Mouse (Mus musculus): ENCODE measurements at regions not wholly inside any gene's neighbourhood (a gene's known extent, or its start where the extent isn't known, plus 50 kb on each side); places are given as distances from the start of the nearest gene placed in this dataset.
A peak's percentile ranks its signal among the peaks of the same experiment; 100 is the strongest.

DNA sequence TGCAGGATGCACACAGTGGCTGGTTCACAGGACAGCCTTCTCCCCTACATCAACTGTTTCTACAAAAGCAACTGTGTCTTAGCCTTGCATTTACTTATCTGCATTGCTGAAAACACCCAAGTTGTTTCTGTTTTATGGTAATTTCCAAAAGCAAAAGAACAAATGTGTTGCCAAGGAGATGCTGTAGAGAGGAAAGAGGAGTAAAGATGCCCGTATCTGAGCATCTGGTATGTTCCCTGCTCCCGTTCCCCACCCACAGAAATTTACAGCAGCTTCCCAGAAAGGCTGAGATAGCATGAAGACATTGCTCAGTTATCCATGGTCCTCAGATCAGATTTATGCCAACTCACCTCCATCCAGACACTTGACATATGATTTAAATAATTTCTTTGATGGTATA, 104.5 kb upstream of the Npy2r start:
- Histone ChIP-seq H3K36me3 (replicated peaks; ENCODE audit: control insufficient read depth, insufficient read depth) (no peaks in the 10 kb centered on the region), H3K4me3 (replicated peaks; ENCODE audit: low read length) (no peak overlapping the region), H3K27ac (no peak overlapping the region), H3K9ac (no peak overlapping the region), H3K27me3 (ENCODE audit: control insufficient read depth, insufficient read depth, low read length) (no peaks in the 10 kb centered on the region), H3K9me3 (ENCODE audit: control insufficient read depth, low read length) (no peaks in the 10 kb centered on the region), H3K4me2 (replicated peaks) (no peak overlapping the region), H3K4me1 (replicated peaks; ENCODE audit: control insufficient read depth, insufficient read depth, low read length) (no peaks in the 10 kb centered on the region)
- ATAC-seq (ENCODE audit: low FRiP score) (no peak), DNase-seq (ENCODE audit: low spot score) (no peak)
- WGBS: 39% methylated on average over 2 of the region's 2 CpGs

DNA sequence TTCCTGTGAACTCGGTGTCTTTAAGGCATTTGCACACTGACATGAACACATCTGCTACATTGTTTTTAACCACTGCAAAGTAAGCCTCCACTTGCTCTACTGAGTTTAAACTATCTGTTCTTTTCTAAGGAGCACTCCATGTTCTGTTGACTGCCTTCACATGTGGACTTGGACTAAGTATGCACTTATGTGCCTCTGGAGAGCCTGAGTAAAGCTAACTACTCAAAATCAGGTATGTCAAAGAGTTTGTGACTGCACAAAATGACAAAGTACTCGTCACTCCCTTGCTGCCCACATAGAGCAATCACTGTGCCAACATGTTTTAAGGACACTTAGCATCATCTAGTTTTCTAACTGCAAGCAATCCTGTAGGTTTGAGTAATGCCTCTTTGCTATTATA, 92.2 kb upstream of the Npy2r start:
- Histone ChIP-seq H3K4me3 (replicated peaks; ENCODE audit: low read length) (no peak overlapping the region), H3K4me2 (replicated peaks) (no peak overlapping the region), H3K9me3 (ENCODE audit: control insufficient read depth, low read length) (no peaks in the 10 kb centered on the region), H3K4me1 (replicated peaks; ENCODE audit: control insufficient read depth, insufficient read depth, low read length) (no peaks in the 10 kb centered on the region), H3K27me3 (ENCODE audit: control insufficient read depth, insufficient read depth, low read length) (no peaks in the 10 kb centered on the region), H3K36me3 (replicated peaks; ENCODE audit: control insufficient read depth, insufficient read depth) (no peaks in the 10 kb centered on the region), H3K9ac (no peak overlapping the region), H3K27ac (no peak overlapping the region)
- DNase-seq (ENCODE audit: low spot score) (no peak), ATAC-seq (ENCODE audit: low FRiP score) (no peak)
- WGBS: 91% methylated on average over 2 of the region's 2 CpGs

GRCm38 (mm10) chr3:82636666-82637065, 88.8 kb upstream of the Npy2r start:
- Histone ChIP-seq H3K4me1 (replicated peaks; ENCODE audit: control insufficient read depth, insufficient read depth, low read length) (no peaks in the 10 kb centered on the region), H3K9me3 (ENCODE audit: control insufficient read depth, low read length) (no peaks in the 10 kb centered on the region), H3K27ac (no peak overlapping the region), H3K9ac (no peak overlapping the region), H3K4me2 (replicated peaks) (no peak overlapping the region), H3K27me3 (ENCODE audit: control insufficient read depth, insufficient read depth, low read length) (no peaks in the 10 kb centered on the region), H3K36me3 (replicated peaks; ENCODE audit: control insufficient read depth, insufficient read depth) (no peaks in the 10 kb centered on the region), H3K4me3 (replicated peaks; ENCODE audit: low read length) (no peak overlapping the region)
- DNase-seq (ENCODE audit: low spot score) (no peak), ATAC-seq (ENCODE audit: low FRiP score) (0 out of 2 replicates have a peak, but pooled peaks have one; percentile 70)
- 17% methylated on average over 3 of the region's 3 CpGs for WGBS

DNA sequence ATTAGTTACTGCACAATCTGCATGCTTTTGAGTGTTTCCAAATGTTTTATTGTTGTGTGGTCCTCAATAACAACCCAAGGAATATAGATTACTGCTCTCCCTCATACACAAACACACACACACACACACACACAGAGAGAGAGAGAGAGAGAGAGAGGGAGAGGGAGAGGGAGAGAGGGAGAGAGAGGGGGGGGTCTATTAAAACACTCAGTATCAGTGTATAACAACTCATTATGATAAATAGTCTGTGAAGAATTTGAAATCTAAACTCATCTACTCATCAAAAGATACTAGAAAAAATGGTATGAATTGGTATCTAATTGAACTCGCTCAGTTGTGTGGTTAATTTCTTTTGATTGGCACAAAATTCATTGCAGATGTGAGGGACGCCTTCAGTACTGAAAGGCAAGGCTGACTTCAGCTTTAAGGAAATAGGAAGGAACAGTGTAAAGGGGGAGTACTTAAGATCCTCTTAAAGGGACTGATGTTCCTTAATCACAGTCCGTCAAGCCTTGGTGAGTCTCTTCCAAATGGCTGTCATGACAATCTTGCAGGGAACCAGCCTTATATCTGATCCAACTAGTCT, 72.6 kb upstream of the Npy2r start:
- no peak overlapping the region for H3K4me3 ChIP-seq (replicated peaks; ENCODE audit: low read length)
- 87% methylated on average over 3 of the region's 3 CpGs for WGBS

GRCm38 (mm10) chr3:82619371-82619770, 71.5 kb upstream of the Npy2r start:
- DNase-seq (ENCODE audit: low spot score): no peak
- Histone ChIP-seq H3K4me3 (replicated peaks; ENCODE audit: low read length) (no peak overlapping the region), H3K36me3 (replicated peaks; ENCODE audit: control insufficient read depth, insufficient read depth) (no peaks in the 10 kb centered on the region), H3K27ac (no peak overlapping the region), H3K9me3 (ENCODE audit: control insufficient read depth, low read length) (no peaks in the 10 kb centered on the region), H3K4me2 (replicated peaks) (no peak overlapping the region), H3K27me3 (ENCODE audit: control insufficient read depth, insufficient read depth, low read length) (no peaks in the 10 kb centered on the region), H3K9ac (no peak overlapping the region), H3K4me1 (replicated peaks; ENCODE audit: control insufficient read depth, insufficient read depth, low read length) (no peaks in the 10 kb centered on the region)
- no peak for ATAC-seq (ENCODE audit: low FRiP score)
- WGBS: 84% methylated on average over 5 of the region's 5 CpGs

More for the DNA sequence above, 72.6 kb upstream of the Npy2r start:
- DNase-seq (ENCODE audit: low spot score) (no peak), ATAC-seq (ENCODE audit: low FRiP score) (no peak)
- H3K36me3 ChIP-seq (replicated peaks; ENCODE audit: control insufficient read depth, insufficient read depth): no peaks in the 10 kb centered on the region
- H3K9ac ChIP-seq: no peak overlapping the region
- H3K27me3 ChIP-seq (ENCODE audit: control insufficient read depth, insufficient read depth, low read length): no peaks in the 10 kb centered on the region
- no peaks in the 10 kb centered on the region for H3K9me3 ChIP-seq (ENCODE audit: control insufficient read depth, low read length)
- no peak overlapping the region for H3K4me2 ChIP-seq (replicated peaks)
- no peaks in the 10 kb centered on the region for H3K4me1 ChIP-seq (replicated peaks; ENCODE audit: control insufficient read depth, insufficient read depth, low read length)
- H3K27ac ChIP-seq: no peak overlapping the region

- Histone ChIP-seq H3K4me2 (replicated peaks) (no peak overlapping the region), H3K27me3 (ENCODE audit: control insufficient read depth, insufficient read depth, low read length) (no peaks in the 10 kb centered on the region), H3K4me3 (replicated peaks; ENCODE audit: low read length) (no peak overlapping the region), H3K9me3 (ENCODE audit: control insufficient read depth, low read length) (no peaks in the 10 kb centered on the region), H3K9ac (no peak overlapping the region), H3K27ac (no peak overlapping the region), H3K4me1 (replicated peaks; ENCODE audit: control insufficient read depth, insufficient read depth, low read length) (no peaks in the 10 kb centered on the region), H3K36me3 (replicated peaks; ENCODE audit: control insufficient read depth, insufficient read depth) (no peaks in the 10 kb centered on the region)
- WGBS: 88% methylated on average over 4 of the region's 4 CpGs
- DNase-seq (ENCODE audit: low spot score): no peak
- no peak for ATAC-seq (ENCODE audit: low FRiP score)
These were observed 54.0 kb upstream of the Npy2r start for GRCm38 (mm10) chr3:82601880-82602279.

DNA sequence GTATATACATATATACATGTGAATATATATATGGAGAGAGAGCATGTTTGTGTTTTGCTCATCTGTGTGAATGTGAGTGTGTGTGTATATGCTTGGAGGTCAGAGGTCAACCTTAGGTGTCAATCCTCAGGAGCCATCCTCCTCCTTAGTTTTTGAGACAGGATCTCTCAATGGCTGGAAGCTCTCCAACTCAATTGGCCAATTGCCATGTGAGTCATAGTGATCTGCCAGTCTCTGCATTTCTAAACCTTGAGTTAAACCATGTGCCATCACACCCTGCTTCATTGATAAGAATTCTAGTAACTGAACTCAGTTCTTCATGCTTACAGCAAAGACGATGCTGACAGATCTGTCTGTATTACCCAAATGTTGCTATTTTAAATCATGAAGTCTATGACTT, 50.8 kb upstream of the Npy2r start:
- no peak overlapping the region for H3K27ac ChIP-seq
- no peaks in the 10 kb centered on the region for H3K36me3 ChIP-seq (replicated peaks; ENCODE audit: control insufficient read depth, insufficient read depth)
- no peaks in the 10 kb centered on the region for H3K9me3 ChIP-seq (ENCODE audit: control insufficient read depth, low read length)
- H3K27me3 ChIP-seq (ENCODE audit: control insufficient read depth, insufficient read depth, low read length): no peaks in the 10 kb centered on the region
- no peak overlapping the region for H3K9ac ChIP-seq
- no peak for DNase-seq (ENCODE audit: low spot score)
- H3K4me2 ChIP-seq (replicated peaks): no peak overlapping the region
- H3K4me1 ChIP-seq (replicated peaks; ENCODE audit: control insufficient read depth, insufficient read depth, low read length): no peaks in the 10 kb centered on the region
- no peak overlapping the region for H3K4me3 ChIP-seq (replicated peaks; ENCODE audit: low read length)
- WGBS: 91% methylated on average over 1 of the region's 1 CpGs
- no peak for ATAC-seq (ENCODE audit: low FRiP score)
